Mouse (Mus musculus) cerebellum, postnatal 10 days (tissue): ENCODE results near the gene Gm49366.
"Not testable (repeated sequence)": the region's sequence is repeated elsewhere in the genome, so short reads cannot be mapped to it uniquely, and the experiment has no call there.

ENCODE experiments used
- DNase-seq, 2 experiments: peaks; one replicate each; pipeline ENCODE4 v3.0.0; 2021; ENCODE audit warnings: mixed read lengths in 2 of 2

Gene Gm49366

GRCm38 (mm10) chr12:84033302-84033701, 5.4 kb upstream of the Gm49366 start:
- not testable (repeated sequence) for DNase-seq

GRCm38 (mm10) chr12:84034108-84034507, 4.6 kb upstream of the Gm49366 start:
- DNase-seq = no peak

GRCm38 (mm10) chr12:84038241-84038640, 494 bp upstream of the Gm49366 start, which contains the start of gene Acot4:
Acot4 (plus strand) TSS chr12:84038379.
- peak; percentile 19 to 49 for DNase-seq

GRCm38 (mm10) chr12:84042248-84042647, 3.5 kb downstream of the Gm49366 start:
- no peak for DNase-seq

- no peak for DNase-seq
These were observed 5.3 kb downstream of the Gm49366 start for GRCm38 (mm10) chr12:84044045-84044444.

GRCm38 (mm10) chr12:84046906-84047305, 8.2 kb downstream of the Gm49366 start:
- no peak for DNase-seq

GRCm38 (mm10) chr12:84050744-84051143, 12.0 kb downstream of the Gm49366 start:
- not testable (repeated sequence) for DNase-seq

GRCm38 (mm10) chr12:84051937-84052474, 13.3 kb downstream of the Gm49366 start, which contains the start of gene Acot3:
Acot3 (plus strand) TSS chr12:84052144.
- no peak for DNase-seq

GRCm38 (mm10) chr12:84052609-84053008, 13.9 kb downstream of the Gm49366 start:
- no peak for DNase-seq

- DNase-seq = peak; percentile 32 to 44
These were observed 14.4 kb downstream of the Gm49366 start for GRCm38 (mm10) chr12:84053173-84053572.

GRCm38 (mm10) chr12:84053679-84054391, 15.1 kb downstream of the Gm49366 start:
- peak; percentile 47 to 50 for DNase-seq

- DNase-seq = peak; percentile 27 to 67
These were observed 22.2 kb downstream of the Gm49366 start for GRCm38 (mm10) chr12:84060946-84061345.

GRCm38 (mm10) chr12:84062336-84062735, 23.6 kb downstream of the Gm49366 start:
- DNase-seq = no peak

GRCm38 (mm10) chr12:84063228-84063627, 24.5 kb downstream of the Gm49366 start:
- peak; percentile 40 to 55 for DNase-seq

- no peak for DNase-seq
These were observed 25.1 kb downstream of the Gm49366 start for GRCm38 (mm10) chr12:84063833-84064232.

GRCm38 (mm10) chr12:84064621-84065020, 25.9 kb downstream of the Gm49366 start:
- peak in 1 of 2 experiments; percentile 32 for DNase-seq

- no peak for DNase-seq
These were observed 29.0 kb downstream of the Gm49366 start for GRCm38 (mm10) chr12:84067752-84068151.

- no peak for DNase-seq
These were observed 29.6 kb downstream of the Gm49366 start for GRCm38 (mm10) chr12:84068296-84068695.

GRCm38 (mm10) chr12:84068986-84069385, 30.3 kb downstream of the Gm49366 start, which contains the start of gene Acot5:
Acot5 (plus strand) TSS chr12:84069325.
- no peak for DNase-seq

GRCm38 (mm10) chr12:84069582-84069981, 30.8 kb downstream of the Gm49366 start:
- peak; percentile 58 to 59 for DNase-seq

- no peak for DNase-seq
These were observed 33.0 kb downstream of the Gm49366 start for GRCm38 (mm10) chr12:84071696-84072095.

- DNase-seq = no peak
These were observed 38.7 kb downstream of the Gm49366 start for GRCm38 (mm10) chr12:84077371-84077990.

GRCm38 (mm10) chr12:84083842-84084241, 45.1 kb downstream of the Gm49366 start:
- no peak for DNase-seq

GRCm38 (mm10) chr12:84084581-84084980, 45.8 kb downstream of the Gm49366 start:
- no peak for DNase-seq
